Mouse (Mus musculus) liver, embryonic 16.5 days (tissue): Measurements from ENCODE around the gene Gstm3. TPM values are rescaled to one million over a fixed set of nuclear protein-coding genes. Genes with fewer than 3 reads are reported as not detected.
"Not testable (repeated sequence)": the region's sequence is repeated elsewhere in the genome, so short reads cannot be mapped to it uniquely, and the experiment has no call there.

ENCODE experiments used
- ATAC-seq: fragments of 200-750 bp; cut with Nextera tagmentation; 2 replicates; pipeline ENCODE4 v1.8.0; 2017; ENCODE audit warnings: low read depth, mild to moderate bottlenecking, moderate number of reproducible peaks, moderate library complexity
- H3K27ac ChIP-seq: fragments of 300-500 bp; sonication (generic); 2 replicates; pipeline ENCODE4 v1.5.1; 2014; ENCODE audit warnings: mild to moderate bottlenecking, low read length
- H3K27me3 ChIP-seq: fragments of 300-500 bp; sonication (generic); 2 replicates; pipeline ENCODE4 v1.6.1; 2014; ENCODE audit warnings: low read depth, low read length, mixed read lengths; ENCODE audit not compliant: control insufficient read depth, insufficient read depth
- H3K36me3 ChIP-seq: fragments of 300-500 bp; sonication (generic); 2 replicates; pipeline ENCODE4 v1.6.1; 2014; ENCODE audit warnings: mild to moderate bottlenecking; ENCODE audit not compliant: control insufficient read depth, insufficient read depth
- H3K4me1 ChIP-seq: fragments of 300-500 bp; sonication (generic); 2 replicates; pipeline ENCODE4 v1.6.1; 2014; ENCODE audit warnings: low read depth, low read length, mixed read lengths; ENCODE audit not compliant: control insufficient read depth
- H3K4me2 ChIP-seq: fragments of 300-500 bp; sonication (generic); 2 replicates; pipeline ENCODE4 v1.6.1; 2014; ENCODE audit warnings: low read depth, low read length, mixed read lengths
- H3K4me3 ChIP-seq: fragments of 300-500 bp; sonication (generic); 2 replicates; pipeline ENCODE4 v1.5.1; 2014; ENCODE audit warnings: low read depth, mild to moderate bottlenecking, low read length
- H3K9ac ChIP-seq: fragments of 300-500 bp; sonication (generic); 2 replicates; pipeline ENCODE4 v1.6.1; 2014; ENCODE audit warnings: low read depth, low read length
- H3K9me3 ChIP-seq: fragments of 300-500 bp; sonication (generic); replicated peaks from 2 replicates; pipeline ENCODE4 v1.6.1; 2016; ENCODE audit warnings: low read length; ENCODE audit not compliant: control insufficient read depth
- WGBS: fragments of 180-500 bp; shearing (Covaris S2); extraction: QIAGEN DNeasy Blood & Tissue Kit; methylation state at CpG from one replicate; pipeline ENCODE4 v1.1.7; 2014; ENCODE audit not compliant: insufficient replicate concordance; 5-methylcytosine and 5-hydroxymethylcytosine counted together
- polyA plus RNA-seq: library from polyadenylated mRNA; unstranded; fragments of >200 nt; fragmentation: Nextera tagmentation; extraction: Ambion mirVana; gene quantifications from 2 replicates; pipeline ENCODE4 v1.2.1, GENCODE M21; 2015

Gstm3 gene
- polyA plus RNA-seq, 1 experiment from 2014 or later: 16.3 TPM

- Histone ChIP-seq H3K9ac (no peak overlapping the region), H3K4me2 (no peak overlapping the region), H3K36me3 (no peaks in the 10 kb centered on the region), H3K27ac (no peak overlapping the region), H3K27me3 (no peaks in the 10 kb centered on the region), H3K4me1 (peaks cover 3% of the 10 kb centered on the region; the same call in 1 of the 2 replicates), H3K4me3 (no peak overlapping the region), H3K9me3 (no peaks in the 10 kb centered on the region)
- no peak for ATAC-seq
- 53% methylated on average over 2 of the region's 2 CpGs for WGBS
These were observed 41.2 kb upstream of the Gstm3 start for GRCm38 (mm10) chr3:108010286-108010685.

GRCm38 (mm10) chr3:108002021-108002420 lies 32.9 kb upstream of the Gstm3 start:
- no peaks in the 10 kb centered on the region for H3K36me3 ChIP-seq
- WGBS: 51% methylated on average over 8 of the region's 8 CpGs

DNA sequence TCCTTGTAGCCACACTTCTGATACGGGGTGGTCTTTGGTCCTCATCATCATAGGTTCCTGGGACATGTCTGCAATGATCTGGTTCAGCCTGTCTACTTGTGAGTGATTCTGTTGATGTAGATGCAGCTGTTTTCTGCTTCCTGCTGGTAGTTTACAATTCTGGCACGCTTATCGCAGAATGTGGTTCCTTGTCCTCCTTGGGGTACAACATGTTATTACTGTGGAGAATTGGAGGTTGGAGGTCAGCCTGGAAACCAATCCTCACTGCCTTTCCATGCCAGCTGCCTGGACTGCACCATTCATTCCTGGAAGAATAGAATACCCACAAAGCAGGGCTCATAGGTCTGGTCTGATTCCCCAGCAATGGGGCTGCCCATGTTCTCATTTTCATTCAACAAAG lies 30.4 kb upstream of the Gstm3 start:
- WGBS: 69% methylated on average over 3 of the region's 3 CpGs

More at GRCm38 (mm10) chr3:108002021-108002420, 32.9 kb upstream of the Gstm3 start:
- Histone ChIP-seq H3K9me3 (no peaks in the 10 kb centered on the region), H3K27ac (no peak overlapping the region), H3K4me3 (no peak overlapping the region), H3K4me1 (no peaks in the 10 kb centered on the region), H3K9ac (no peak overlapping the region), H3K27me3 (no peaks in the 10 kb centered on the region), H3K4me2 (no peak overlapping the region)
- ATAC-seq: no peak

GRCm38 (mm10) chr3:107998591-107998990 lies 29.5 kb upstream of the Gstm3 start:
- H3K36me3 ChIP-seq: no peaks in the 10 kb centered on the region
- no peaks in the 10 kb centered on the region for H3K27me3 ChIP-seq
- no peak overlapping the region for H3K4me3 ChIP-seq
- WGBS: 54% methylated on average over 3 of the region's 3 CpGs
- H3K9ac ChIP-seq: no peak overlapping the region
- H3K4me1 ChIP-seq: no peaks in the 10 kb centered on the region
- no peaks in the 10 kb centered on the region for H3K9me3 ChIP-seq
- H3K4me2 ChIP-seq: no peak overlapping the region
- no peak overlapping the region for H3K27ac ChIP-seq
- ATAC-seq: no peak

More for the DNA sequence above, 30.4 kb upstream of the Gstm3 start:
- Histone ChIP-seq H3K36me3 (no peaks in the 10 kb centered on the region), H3K4me2 (no peak overlapping the region), H3K4me3 (no peak overlapping the region), H3K9ac (no peak overlapping the region), H3K4me1 (no peaks in the 10 kb centered on the region), H3K27me3 (no peaks in the 10 kb centered on the region), H3K9me3 (no peaks in the 10 kb centered on the region), H3K27ac (no peak overlapping the region)
- ATAC-seq: no peak

- H3K36me3 ChIP-seq: no peaks in the 10 kb centered on the region
- H3K27ac ChIP-seq: no peak overlapping the region
- 61% methylated on average over 4 of the region's 4 CpGs for WGBS
- no peak overlapping the region for H3K4me3 ChIP-seq
- no peak overlapping the region for H3K4me2 ChIP-seq
- ATAC-seq: no peak
- H3K4me1 ChIP-seq: no peaks in the 10 kb centered on the region
- H3K27me3 ChIP-seq: no peaks in the 10 kb centered on the region
- no peaks in the 10 kb centered on the region for H3K9me3 ChIP-seq
- no peak overlapping the region for H3K9ac ChIP-seq
These were observed 27.5 kb upstream of the Gstm3 start for GRCm38 (mm10) chr3:107996576-107996975.

- not testable (repeated sequence) for H3K36me3 ChIP-seq, H3K9ac ChIP-seq, H3K4me2 ChIP-seq, H3K9me3 ChIP-seq, H3K4me3 ChIP-seq, H3K27me3 ChIP-seq, H3K27ac ChIP-seq, ATAC-seq, H3K4me1 ChIP-seq
- 74% methylated on average over 2 of the region's 2 CpGs for WGBS
These were observed 26.9 kb upstream of the Gstm3 start for GRCm38 (mm10) chr3:107995974-107996373.

DNA sequence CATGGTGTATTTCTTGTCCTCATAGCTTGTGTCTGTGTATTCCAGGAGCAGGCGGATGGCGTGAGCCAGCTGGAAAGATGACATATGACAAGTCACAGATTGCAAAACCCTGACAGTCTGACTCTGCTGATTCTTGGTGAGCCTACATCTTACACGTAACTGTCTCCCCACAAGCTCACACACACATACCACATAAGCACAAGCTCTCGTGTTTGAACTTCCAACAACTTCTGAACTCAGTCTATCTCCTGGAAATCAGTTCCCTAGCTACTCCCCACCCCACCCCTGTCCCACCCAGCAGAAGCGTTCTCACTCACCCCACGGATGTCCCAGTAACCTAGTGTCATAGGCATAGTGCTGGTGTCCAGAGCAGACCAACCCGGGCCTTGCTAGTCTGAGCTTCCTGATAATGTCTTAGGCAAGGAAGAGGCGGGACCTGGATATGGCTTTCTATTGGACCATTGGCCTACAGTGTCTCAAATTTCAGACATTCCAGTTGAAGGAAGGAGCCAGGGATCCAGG lies 17.0 kb upstream of the Gstm3 start, which contains the start of gene Gstm2:
Gene Gstm2 (minus strand): TSS at position 413 of the 522 bp plus-strand sequence.
- Histone ChIP-seq H3K27ac (no peak within 1 kb of the TSS), H3K4me3 (no peak within 1 kb of the TSS), H3K4me1 (no peaks in the 10 kb centered on the region), H3K27me3 (no peaks in the 10 kb centered on the region), H3K4me2 (no peak within 1 kb of the TSS), H3K9ac (no peak within 1 kb of the TSS), H3K9me3 (no peaks in the 10 kb centered on the region), H3K36me3 (no peaks in the 10 kb centered on the region)
- WGBS: 44% methylated on average over 8 of the region's 8 CpGs
- peak; percentile 54 for ATAC-seq

DNA sequence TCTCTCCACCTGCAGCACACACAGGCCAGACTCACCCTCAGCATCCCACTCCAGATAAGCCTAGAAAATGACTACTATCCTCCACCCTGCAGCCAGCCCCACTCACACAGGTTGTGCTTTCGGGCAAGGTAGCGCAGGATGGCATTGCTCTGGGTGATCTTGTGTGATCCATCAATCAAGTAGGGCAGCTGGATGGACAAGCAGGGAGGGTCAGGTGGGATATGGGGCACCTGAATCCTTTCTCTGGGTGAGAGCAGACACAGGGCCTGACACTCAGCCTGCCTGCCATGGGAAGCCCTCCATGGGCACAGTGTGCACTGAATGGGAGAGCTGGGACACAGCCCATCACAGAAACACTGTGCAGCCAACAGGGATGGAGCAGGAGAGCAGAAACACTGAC lies 16.1 kb upstream of the Gstm3 start:
- WGBS: 88% methylated on average over 2 of the region's 2 CpGs
- H3K27me3 ChIP-seq, H3K27ac ChIP-seq, H3K9me3 ChIP-seq, H3K4me3 ChIP-seq, H3K9ac ChIP-seq, ATAC-seq, H3K4me2 ChIP-seq, H3K36me3 ChIP-seq, H3K4me1 ChIP-seq: not testable (repeated sequence)

DNA sequence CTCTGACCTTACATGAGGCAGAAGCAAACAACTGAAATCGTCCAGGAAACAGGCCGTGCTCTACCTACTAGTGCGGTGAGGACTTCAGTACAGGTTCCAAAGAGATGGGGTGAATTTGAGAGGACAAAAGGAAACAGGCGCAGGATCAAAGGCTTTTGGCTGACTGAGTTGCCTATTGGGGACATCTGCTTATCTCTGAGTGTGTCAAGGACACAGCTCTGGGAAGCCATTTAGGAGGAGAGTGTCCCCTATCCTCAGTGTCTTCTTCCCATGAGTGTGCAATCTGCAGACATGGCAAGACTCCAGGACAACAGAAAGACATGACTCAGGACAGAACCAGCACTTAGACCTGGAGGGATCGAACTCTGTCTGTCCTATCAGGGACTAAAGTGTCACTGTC lies 15.4 kb upstream of the Gstm3 start:
- WGBS: 48% methylated on average over 5 of the region's 5 CpGs
- H3K4me1 ChIP-seq: peaks cover 4% of the 10 kb centered on the region
- H3K9me3 ChIP-seq: no peaks in the 10 kb centered on the region
- peak; percentile 21; the same call in 1 of the 2 replicates for ATAC-seq
- H3K9ac ChIP-seq: no peak overlapping the region
- no peak overlapping the region for H3K4me2 ChIP-seq
- no peak overlapping the region for H3K4me3 ChIP-seq
- no peaks in the 10 kb centered on the region for H3K36me3 ChIP-seq
- H3K27ac ChIP-seq: no peak overlapping the region
- H3K27me3 ChIP-seq: no peaks in the 10 kb centered on the region
